Mouse (Mus musculus) yolk sac, embryonic 10.5 days (tissue): ENCODE data around the gene Zbtb20.
A peak's percentile ranks its signal among the peaks of the same experiment; 100 is the strongest.

Experiments used
- DNase-seq: peaks from one replicate; pipeline ENCODE4 v3.0.0-alpha.2; 2017; ENCODE audit warnings: low spot score

The Zbtb20 gene

DNA sequence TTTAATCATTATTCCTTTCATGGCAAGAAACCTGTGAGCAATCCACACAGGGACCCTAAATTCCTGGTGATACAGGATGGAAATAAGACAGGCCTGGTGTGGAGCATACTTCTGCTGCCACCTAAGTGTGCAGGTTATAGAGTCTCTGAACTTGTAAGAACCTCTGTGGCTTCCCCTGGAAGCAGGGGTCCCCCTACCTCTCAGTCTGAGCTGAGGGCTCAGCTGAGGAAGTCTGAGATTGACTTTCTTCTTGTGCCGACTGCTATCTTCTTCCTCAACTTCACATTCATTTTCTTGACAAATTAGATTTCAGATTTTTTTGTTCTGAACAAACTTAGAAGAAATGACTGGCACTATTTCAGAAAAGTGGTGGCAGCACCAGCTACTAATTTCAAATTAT lies 617.2 kb downstream of the Zbtb20 start:
- no peak for DNase-seq

DNA sequence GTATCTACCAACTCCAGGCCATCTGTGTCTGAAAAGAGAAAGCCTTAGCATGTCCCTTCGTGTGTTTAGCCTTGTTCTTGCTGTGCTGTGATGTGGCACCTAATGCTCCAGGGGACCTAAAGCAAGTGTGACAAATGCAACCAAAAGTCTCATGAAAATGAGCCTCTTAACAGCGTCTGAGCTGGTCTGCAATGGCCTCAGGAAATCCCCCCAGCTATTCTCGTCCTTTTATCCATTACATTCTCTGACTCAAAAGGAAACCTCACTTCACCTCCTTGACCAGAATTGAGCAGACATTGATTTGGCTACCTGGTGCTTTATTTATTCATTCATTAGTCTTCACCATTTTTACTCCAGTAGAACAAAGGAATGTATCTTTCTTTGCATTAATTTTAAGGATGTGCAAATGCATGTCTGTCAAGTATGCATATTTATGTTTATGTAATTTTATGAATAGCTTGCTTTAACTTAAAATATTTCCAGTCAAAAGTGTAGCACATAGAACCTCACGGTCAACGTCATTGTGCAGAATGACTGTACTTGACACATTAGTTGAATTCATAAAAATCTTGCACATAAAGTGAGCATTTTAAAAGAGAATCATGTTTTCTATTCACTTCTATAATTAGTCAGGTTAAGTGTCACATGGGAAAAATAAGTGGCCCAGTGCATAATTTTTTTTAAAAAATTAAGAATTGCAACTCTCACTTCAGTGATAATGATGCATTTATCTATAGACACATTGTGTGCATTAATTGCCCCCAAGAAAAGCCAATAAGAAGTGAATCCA lies 618.1 kb downstream of the Zbtb20 start:
- no peak for DNase-seq

DNA sequence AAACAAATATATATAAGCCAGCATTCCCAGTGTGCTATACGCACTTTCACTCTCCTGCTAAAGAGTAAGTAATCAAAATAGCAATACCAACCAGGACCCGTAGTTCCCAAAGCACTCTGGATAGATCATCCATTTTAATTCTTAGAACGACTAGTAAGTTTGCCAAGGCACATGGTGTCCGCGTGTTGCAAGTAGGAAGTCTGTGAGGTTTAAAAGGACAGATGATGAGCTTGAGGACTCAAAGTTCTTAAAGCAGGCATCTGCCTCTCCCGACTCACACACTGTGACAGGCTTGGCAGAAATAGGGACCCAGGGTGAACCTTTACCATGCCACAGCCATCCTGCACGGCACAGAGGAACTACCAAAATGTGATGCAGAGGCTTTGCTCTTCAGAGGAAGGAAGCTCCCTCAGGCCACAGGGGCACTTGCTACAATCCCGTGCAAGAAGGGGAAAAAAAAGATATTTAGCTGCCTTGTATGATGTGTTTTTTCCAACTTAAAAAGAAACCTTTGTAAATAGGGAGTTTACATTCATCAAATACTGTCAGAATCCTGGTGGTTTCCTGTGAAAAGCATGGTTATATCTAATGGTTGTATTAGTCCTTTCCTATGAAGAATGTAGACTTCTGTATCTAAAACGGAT lies 619.6 kb downstream of the Zbtb20 start:
- DNase-seq: no peak

DNA sequence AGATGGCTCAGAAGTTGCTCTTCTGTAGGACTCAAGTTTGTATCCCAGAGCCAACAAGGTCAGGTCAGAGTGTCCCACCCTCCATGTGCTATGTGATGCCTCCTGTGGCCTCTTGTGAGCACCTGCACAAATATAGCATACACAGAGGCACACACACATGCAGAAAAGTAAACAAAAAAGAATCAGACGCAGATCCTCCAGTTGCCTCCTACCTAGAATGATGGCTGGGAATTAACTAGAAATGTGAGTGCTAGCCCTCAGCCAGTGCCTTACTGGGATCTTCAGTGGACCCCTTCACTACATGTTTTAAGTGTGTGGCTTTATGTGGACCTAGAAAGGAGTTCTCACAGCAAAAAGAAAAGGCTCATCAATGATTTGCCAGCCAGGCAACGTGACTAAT lies 621.4 kb downstream of the Zbtb20 start:
- DNase-seq: no peak

DNA sequence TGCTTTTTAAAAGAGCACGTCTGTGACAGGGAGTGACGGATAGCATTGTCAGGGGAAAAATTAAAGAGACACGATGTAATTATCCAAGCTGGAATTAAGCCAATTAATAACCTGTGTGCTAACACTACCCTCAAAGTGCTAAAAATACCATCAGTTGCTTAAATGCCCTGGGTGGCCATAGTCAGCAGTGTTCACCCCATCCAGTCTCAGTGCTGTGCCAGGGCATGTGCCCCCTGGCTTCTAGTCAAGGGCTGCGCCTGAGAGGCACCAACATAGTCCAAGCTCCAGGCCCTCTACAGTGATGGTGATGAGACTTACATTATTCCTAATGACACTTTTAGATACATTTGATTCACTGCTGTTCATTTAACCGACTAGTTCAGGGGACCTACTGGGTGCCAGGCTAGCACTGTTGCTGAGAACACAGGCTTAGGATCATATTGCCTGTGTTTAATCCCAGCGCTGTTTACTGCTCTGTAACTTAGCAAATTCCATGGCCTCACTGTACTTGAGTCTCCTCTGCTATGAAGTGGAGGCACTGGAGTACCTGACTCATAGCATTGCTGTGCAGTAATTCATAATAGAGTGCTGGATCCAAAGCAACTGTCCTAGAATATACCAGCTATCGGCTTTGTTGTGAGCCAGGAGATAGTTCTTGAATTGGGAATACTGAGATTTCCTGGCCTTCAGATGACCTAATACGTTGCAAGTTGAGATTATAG lies 624.6 kb downstream of the Zbtb20 start:
- no peak for DNase-seq

DNA sequence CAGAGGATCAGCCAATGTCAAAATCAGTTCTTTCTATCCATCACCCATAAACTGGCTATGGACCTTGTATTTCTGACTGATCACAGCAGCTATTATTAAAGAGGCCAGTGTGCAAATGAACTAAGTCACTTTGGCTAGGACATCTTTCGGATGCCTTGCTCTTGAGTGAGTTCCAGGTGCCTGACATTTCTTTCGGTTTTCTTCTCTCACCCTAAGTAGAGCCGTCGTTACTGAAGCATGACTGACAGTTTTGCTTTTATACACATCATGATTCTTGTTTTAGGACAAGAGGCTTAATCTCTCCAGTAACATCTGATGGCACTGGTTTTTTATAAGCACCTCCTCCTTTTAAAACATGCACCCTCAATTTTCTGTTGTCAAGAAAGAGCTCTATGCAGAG lies 625.6 kb downstream of the Zbtb20 start:
- DNase-seq: no peak

DNA sequence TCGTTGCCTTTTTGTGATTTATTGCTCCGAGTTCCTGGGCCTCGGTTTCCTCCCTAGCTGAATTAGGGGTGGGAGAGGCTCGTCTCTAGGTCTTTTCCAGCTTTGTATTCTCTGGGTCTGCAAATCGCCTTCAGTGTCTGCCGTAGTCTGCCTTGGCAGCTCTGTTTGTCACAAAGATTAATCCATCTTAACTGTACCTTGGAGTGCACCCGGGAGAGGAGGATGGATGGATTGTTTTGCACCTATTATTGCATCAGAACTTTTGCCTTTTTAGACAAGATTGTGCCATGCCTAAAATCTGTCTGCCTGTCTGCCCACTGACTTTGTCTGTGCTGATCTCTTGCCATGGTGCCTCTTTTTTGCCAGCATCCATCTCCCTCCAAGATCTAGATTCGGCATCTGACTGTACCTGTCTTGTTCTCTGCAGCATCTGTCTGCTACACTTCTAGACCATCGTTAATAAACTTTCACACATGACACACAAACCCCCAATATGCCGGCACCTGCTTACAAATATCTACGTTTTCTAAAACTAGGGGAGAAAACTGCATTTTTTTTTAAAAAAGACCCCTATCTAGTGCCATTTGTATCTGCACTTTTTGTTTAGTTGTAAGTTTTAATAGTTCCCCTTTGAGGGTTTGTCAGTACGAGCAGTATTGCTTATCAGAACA lies 626.8 kb downstream of the Zbtb20 start:
- DNase-seq: no peak

DNA sequence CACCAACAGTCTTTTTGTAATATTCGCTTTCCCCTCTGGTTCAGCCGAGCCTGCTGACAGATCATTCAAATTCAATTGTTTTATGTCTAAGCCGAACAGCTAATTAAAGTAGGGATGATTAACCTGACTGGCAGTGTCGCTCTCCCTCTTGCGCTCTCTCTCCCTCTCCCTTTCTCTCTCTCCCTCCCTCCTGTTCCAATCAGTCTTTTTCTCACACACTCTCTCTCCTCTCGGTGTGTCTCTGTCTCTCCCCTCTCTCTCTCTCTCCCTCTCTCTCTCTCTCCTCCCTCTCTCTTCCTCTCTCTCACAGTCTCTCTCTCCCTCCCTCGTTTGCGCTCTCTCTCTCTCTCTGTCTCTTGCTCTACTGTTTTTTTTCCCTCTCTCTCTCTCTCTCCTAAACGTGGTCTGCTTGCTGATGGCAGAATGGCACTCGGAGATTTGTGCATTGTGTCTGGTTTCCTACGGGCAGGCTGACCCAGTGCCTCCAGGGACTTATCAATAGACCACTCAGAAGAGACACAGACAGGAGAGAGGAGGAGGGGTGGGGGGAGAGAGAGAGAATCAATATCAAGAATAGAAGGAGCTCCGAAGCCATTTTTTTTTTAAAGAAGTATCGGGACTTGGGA lies 627.4 kb downstream of the Zbtb20 start:
- DNase-seq: peak; percentile 10

DNA sequence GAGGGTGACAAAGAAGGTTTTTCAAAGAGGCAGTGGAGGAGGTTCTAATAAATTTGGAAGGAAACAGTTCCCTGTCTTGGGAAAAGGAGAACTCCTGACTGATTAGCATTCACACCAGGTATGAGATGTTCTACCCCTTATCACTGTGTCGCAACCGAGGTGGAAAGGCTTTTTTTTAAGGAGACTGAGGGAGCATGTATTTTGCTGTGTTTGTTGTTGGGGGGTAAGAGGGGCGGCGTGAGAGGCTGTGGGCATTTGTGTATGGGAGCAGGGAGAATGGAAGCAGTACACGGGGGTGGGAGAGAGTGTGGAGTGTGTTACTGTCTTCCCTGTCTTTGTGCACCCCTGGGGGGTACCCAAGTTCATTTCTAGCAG lies 627.9 kb downstream of the Zbtb20 start:
- DNase-seq: no peak

DNA sequence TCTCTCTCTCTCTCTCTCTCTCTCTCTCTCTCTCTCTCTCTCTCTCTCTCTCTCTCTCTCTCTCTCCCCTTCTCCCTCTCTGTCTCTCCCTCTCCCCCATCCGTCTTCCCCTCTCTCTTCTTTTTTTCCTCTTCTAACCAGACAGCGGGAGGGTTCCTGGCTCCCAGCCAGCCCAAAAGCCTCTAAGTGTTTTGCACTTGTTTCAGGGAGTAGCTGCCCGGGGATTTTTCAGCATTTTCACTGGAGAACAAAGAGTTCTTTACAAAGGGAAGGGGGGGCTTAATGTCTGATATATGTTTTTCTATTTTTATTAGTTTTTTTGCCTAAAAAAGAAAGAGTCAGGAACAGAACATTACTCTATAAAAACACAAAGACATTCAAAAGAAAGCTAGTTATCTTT lies 628.5 kb downstream of the Zbtb20 start:
- no peak for DNase-seq

DNA sequence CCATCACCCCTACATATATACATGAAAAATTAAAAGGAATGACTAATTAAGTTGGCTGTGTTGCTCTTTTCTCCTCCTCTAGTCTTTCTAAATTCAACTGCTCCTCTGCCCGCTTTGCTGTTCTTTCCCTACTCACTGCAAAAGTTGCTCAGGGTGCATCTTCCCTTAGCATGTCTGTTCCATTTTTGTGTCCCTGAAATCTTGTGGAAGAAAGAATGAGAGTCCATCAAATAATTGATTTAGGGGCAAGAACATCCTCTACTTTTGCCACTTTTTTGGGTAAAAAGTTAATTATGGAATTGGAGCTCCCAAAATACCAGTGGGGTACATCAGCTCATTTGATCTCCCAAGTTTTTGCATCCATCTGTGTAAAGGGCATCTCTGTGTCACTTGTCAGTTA lies 628.9 kb downstream of the Zbtb20 start:
- no peak for DNase-seq

DNA sequence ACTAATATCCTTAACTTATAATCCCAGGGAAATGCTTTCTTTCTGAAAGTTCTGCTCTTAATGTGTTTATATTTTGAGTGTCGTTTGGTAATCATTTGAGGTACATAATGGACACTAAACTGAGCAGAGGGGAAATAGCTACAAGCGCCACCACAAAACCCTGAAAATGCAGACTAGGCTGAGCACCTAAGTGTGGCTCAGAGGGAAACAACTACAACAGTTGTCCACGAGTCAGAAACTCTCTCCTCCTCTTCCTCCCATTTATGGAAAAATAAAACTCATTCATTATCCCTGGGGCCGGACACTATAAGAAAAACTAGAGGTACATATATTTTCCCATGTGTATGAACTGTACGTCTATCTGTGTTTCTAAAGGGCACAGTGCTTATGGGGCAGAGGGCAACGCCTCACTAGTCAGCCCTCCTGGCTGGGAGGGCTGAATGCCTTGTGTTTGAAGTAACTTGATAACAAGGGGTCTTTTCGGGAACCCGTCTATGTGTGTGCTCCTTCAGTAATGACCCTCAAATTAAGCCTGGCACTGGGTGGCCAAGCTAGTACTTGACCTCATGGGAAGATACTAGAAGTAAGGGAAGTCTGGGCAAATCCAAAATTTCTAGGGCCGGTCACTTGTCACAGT lies 629.8 kb downstream of the Zbtb20 start:
- DNase-seq: no peak

DNA sequence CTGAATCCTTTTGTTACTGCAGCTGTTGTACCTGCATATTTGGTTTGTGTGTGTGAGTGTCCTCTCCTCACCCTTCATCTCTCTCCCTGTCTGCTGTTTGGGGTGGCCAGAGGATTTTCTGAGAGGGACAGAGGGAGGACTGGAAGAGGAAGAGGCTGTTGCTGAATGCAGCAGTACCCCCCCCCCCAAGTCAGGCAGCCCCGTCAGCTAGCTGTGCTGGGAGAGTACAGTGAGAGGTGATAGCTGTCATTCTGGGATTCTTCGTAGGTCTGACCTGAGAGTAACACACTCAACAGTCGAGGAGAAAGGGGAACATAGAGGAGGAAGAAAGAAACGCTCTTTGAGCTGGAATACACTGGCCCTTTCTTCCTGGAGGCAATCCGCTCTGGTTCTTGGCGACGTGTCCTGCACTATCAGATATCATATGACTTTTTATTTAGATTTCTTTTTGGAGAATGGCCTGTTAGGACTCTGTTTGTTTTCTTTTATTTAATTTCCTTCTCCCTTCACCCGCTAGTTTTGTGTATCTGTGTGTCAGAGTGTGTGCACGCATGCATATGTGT lies 630.6 kb downstream of the Zbtb20 start:
- no peak for DNase-seq

DNA sequence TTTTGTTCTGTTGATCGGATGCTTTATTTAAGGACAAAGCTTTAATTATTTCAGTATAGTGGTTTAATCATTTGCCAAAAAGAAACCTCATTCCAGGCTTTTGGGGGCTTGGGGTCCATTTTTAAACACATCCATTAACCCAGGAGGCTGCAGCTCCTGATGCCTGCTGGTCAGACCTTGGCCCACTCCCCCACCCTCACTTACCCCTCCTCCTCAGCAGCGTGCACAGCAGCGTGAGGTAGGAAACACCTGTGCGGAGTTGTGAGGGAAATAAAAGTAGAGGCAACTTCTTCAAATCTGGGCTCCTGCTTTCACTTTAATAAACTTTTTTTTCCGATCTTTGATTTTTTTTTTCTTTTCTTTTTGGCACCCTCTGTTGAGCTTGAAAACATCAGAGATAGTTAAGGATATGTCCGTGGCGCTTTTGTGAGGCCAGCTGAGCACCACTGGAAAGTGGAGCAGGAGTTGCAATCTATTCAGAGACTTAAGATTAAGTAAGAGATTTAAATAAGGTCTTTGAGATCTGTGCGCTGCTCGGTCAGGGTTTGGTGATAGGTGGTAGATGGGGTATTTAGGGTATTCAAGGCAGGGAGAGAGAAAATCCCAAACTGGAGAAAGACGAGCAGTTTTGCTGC lies 631.2 kb downstream of the Zbtb20 start:
- no peak for DNase-seq

DNA sequence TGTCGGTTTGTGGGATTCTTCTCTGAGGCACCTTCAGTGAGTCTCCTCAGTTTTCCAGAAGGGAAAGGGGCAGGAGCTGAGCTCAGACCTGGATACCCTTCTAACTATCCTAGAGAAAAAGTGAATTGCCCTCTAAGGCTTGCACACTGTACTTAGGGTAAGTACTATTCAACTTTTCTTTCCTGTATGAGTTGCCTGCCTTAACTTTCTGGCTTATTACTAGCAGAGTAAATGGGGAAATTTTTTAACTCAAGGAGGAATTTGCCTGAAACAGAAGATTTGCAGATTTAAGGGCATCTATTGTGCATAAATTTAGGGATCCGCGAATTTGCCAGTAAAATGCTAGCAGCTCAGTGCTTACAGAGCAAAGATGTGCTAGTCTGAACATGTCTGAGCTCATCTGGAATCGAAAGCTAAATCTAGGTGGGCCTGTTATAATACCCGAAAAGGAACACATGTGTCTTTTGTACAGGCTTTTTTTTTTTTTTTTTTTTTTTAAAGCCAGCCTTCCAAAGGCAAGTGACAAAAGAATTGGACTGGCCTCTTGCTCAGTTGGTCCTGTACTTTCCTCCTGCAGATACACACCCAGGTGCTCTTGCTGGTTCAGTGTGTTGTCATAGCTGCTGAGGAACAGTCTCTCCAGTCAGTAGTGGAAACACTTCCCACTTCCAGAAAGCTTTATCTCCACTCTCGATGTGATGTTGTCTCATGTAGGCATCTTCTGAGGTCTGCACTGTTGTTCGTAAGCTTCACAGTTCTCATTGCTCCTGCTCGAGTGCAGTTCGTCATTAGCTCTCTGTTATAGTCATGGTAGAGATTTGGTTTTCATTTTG lies 632.7 kb downstream of the Zbtb20 start:
- no peak for DNase-seq

DNA sequence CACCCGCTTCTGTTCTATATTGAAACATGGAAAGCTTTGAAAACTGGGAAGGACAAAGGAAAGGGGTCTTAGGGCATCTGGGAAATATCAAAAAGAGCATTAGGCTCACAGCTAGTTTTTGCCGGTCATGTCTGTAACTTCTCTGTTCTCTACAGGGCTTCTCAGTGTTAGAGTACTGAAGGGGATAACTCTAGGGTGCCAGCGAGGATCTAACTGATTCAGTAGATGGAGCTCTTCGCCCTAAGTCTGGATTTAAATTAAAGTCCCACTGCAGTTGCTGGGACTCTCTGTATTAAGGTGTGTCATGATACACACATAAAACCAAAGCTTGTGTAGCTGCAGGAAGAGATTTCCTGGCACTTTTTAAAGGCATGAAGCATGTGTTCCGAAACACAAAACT lies 634.8 kb downstream of the Zbtb20 start:
- DNase-seq: no peak

DNA sequence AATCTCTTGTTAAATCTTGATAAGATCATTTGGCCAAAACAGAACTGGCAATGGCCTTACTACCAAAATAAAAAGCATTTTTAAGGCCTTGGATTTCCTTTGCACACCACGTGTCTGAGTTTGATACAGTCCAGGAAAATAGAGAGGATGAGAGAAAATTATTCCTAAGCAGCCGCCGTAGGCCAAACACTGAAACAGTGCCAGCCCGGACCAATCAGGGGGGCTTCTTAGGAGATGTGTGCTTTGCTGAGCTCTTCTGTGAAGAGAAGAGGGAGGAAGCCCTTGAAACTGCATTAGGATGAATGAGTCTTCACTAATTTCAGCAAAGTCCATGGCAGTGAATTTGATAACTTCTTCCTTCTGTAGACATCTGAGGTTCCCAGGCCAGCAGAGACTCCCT lies 635.9 kb downstream of the Zbtb20 start:
- no peak for DNase-seq

DNA sequence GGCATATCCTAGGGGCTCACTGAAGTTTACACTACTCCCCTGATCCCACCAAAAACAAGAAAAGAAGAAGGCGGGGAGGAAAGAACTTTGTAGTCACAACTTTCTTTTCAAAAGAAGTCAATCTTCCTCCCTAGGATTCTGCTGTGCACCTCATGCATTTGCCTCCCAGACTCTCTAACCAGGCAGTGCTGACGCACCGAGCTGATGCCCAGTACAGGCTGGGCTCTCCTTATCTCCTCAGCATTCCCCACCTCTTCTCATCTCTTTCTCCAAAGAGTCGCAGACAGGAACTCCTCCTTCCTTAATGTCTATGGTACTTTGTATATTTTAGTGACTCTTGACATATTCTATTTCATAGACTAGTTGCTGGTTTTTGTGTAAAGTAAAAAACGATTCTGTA lies 638.3 kb downstream of the Zbtb20 start:
- DNase-seq: no peak

DNA sequence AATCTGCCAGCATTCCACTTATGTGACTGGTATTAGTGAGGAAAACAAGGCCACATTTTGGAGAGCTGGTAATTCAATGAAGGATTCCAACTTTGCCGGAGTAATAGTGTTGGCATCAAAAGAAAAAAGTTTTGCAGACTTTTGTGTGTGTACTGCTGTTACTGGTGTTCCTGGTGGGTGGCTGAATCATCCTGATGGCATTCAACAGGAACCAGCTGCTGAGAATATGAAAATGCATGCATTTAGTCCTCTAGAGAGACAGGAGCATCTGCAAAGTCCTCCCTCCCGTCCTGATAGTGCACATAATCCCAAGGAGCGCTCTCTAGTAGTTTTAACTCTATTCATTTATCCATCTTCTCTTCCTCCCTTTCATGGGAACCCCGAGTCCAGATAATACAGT lies 639.9 kb downstream of the Zbtb20 start:
- no peak for DNase-seq

DNA sequence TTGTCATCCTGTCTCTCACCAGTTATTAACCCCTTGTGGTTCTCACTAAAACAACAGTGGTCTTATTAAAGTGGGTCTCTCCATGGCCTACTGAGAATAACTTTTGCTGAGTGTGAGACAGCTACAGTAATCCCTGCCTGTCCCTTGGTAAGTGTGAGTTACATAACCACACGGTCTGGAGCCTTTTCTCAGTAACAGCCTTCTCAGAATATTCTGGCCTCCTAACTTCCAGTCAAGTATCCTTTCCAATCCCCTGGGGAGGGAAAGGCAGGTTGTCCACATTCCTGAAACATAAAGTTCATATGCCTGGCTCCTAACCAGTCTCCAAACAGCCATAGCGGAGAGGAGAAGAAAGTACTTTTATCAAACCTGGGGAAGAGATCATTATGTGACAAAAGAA lies 644.6 kb downstream of the Zbtb20 start:
- no peak for DNase-seq
